Mouse (Mus musculus) liver, adult 2 months (tissue): Measurements from ENCODE around the gene 9930111J21Rik1.
"Not testable (repeated sequence)": the region's sequence is repeated elsewhere in the genome, so short reads cannot be mapped to it uniquely, and the experiment has no call there.

ENCODE experiments used
- CTCF ChIP-seq: fragments of 200-500 bp; IDR thresholded peaks from 2 replicates; pipeline ENCODE4 v1.5.1; 2011; ENCODE audit warnings: low read depth, low read length, control low read depth
- POLR2A ChIP-seq: fragments of 200-500 bp; IDR thresholded peaks from 2 replicates; pipeline ENCODE4 v1.6.1; 2011; ENCODE audit warnings: low read length, control low read depth; ENCODE audit not compliant: insufficient read depth; ENCODE audit errors: extremely low read depth

- TF ChIP-seq CTCF, POLR2A: not testable (repeated sequence)
Observed at GRCm38 (mm10) chr11:48933923-48934322, 45.3 kb downstream of the 9930111J21Rik1 start.
